Mouse (Mus musculus): Measurements from ENCODE around the gene Srp9. TPM values are rescaled to one million over a fixed set of nuclear protein-coding genes. Genes with fewer than 3 reads are reported as not detected.

The Srp9 gene
- polyA plus RNA-seq, 1 experiment from 2014 or later = 75.4 TPM

DNA sequence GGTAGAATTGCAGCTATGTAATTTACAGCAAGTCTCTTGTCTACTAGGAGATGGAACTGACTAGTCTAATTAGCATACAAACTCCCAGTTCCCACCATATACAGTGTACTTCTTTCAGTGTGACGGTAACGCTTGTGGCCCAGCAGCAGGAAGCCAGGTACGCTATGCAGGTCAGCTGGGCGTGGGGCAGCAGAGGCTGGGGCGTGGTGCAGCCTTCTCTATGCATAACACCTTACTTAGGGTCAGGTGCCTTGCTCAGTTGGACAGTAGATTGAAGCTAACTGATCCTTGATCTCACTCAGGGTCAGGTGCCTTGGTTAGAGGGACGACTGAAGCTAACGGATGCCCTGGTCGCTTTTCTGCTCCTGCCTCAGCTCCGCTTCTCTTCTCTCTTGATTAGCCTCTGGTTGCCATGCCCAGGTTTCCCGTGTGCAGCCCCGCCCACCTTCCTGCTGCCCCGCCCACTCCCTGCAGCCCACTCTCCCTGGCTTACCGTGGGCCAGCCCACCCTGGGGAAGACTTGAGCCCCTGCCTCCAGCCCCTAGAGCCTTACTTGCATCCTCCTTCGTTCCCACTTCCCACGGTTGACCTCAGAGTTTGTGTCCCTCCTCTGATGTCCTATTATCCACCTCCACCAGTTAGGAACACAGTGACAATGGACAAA lies 29.9 kb upstream of the Srp9 start:
- 66% methylated on average over 15 of the region's 15 CpGs for WGBS (ENCODE audit: missing documents)
- no peak overlapping the region for H3K27ac ChIP-seq
- no peak overlapping the region for H3K4me3 ChIP-seq (ENCODE audit: inconsistent target)
- H3K36me3 ChIP-seq (ENCODE audit: inconsistent target) = no peaks in the 10 kb centered on the region
- no peaks in the 10 kb centered on the region for H3K79me2 ChIP-seq (ENCODE audit: inconsistent target)

DNA sequence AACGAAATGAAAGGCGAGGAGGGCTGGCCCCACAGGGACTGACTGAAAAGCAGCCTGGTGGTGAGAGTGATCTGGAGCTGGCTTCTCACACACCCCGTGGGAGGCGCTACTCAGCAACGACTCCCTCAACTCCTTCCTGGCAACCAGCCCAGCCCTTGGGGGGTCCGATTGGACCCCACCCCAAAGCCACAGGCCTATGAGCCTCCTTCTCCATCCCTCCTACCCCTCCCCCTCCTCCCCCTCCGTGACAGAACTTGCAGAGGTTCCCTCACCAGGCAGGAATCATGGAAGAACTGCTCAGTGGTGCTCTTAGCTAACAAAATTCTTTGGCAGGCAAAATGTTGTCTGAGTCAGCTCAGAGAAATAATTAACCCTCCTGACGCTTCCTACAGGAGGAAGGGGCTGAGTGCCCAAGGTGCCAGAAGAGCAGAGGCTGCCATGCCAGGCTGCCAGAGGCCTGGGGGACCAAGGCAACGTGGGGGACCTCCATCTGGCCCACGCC lies 29.2 kb upstream of the Srp9 start:
- 54% methylated on average over 9 of the region's 10 CpGs for WGBS (ENCODE audit: missing documents)
- no peak overlapping the region for H3K4me3 ChIP-seq (ENCODE audit: inconsistent target)
- no peak overlapping the region for H3K27ac ChIP-seq
- no peaks in the 10 kb centered on the region for H3K36me3 ChIP-seq (ENCODE audit: inconsistent target)
- H3K79me2 ChIP-seq (ENCODE audit: inconsistent target) = no peaks in the 10 kb centered on the region

DNA sequence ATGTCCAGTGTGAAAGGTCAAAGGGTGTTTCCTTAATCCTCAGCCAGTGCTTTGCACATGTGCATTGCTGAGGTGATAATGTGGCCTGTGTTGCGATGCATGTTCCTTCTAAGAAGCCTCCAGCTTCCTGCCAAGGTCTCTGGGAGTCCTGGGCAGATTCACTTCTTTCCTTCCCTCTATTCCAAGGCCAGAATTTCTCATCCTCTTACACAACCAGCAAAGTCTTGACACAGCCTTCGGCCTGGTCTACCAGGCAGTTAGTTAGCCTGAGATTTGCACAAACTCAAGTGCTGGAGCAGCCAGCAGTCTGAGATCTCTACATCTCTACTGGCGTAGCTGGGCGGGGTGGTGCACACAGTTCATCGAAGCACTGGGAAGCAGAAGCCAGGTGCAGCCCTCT lies 27.8 kb upstream of the Srp9 start:
- H3K4me3 ChIP-seq (ENCODE audit: inconsistent target) = no peak overlapping the region
- 76% methylated on average over 5 of the region's 5 CpGs for WGBS (ENCODE audit: missing documents)
- H3K27ac ChIP-seq = no peak overlapping the region
- H3K36me3 ChIP-seq (ENCODE audit: inconsistent target) = no peaks in the 10 kb centered on the region
- H3K79me2 ChIP-seq (ENCODE audit: inconsistent target) = no peaks in the 10 kb centered on the region

DNA sequence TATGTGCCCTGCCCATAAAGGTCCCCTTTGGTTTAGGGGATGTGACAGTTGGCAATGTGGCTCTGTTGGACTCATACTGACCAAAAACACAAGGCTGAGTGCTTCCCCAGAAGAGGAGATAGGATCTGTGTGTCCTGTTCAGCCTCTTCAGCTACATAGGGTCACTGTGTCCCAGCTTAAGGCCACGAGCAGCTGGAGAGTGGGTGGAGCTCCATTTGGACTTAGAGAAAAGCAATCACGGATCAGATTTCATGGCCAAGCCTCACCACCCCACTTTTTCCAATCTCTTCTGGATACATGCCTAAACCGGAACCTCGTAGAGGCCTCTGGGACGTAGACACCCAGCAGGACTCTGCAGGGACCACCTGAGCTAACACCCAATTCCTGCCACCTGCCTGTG lies 25.5 kb upstream of the Srp9 start:
- Histone ChIP-seq H3K36me3 (ENCODE audit: inconsistent target) (no peaks in the 10 kb centered on the region), H3K4me3 (ENCODE audit: inconsistent target) (no peak overlapping the region), H3K79me2 (ENCODE audit: inconsistent target) (no peaks in the 10 kb centered on the region), H3K27ac (no peak overlapping the region)
- 82% methylated on average over 5 of the region's 5 CpGs for WGBS (ENCODE audit: missing documents)

DNA sequence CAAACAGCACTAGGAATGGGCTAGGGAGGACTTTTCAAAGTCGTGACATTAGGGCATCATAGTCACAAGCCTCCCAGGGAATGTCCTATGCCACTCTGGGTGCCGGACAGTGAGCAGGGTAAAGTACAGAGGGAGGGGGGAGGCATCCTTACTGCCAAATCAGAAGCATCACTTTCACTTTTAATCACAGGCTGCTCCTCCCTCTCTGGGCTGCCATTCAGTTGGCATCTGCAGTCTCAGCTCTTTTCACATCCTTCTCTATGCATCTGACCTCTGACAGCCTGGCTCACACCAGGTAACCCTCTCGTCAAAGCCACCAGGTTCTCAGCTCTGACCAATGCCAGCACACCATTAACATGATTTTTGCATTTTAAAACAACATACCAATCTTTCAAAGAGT lies 24.1 kb upstream of the Srp9 start:
- no peaks in the 10 kb centered on the region for H3K79me2 ChIP-seq (ENCODE audit: inconsistent target)
- H3K36me3 ChIP-seq (ENCODE audit: inconsistent target) = no peaks in the 10 kb centered on the region
- 86% methylated on average over 3 of the region's 3 CpGs for WGBS (ENCODE audit: missing documents)
- H3K27ac ChIP-seq = no peak overlapping the region
- no peak overlapping the region for H3K4me3 ChIP-seq (ENCODE audit: inconsistent target)

DNA sequence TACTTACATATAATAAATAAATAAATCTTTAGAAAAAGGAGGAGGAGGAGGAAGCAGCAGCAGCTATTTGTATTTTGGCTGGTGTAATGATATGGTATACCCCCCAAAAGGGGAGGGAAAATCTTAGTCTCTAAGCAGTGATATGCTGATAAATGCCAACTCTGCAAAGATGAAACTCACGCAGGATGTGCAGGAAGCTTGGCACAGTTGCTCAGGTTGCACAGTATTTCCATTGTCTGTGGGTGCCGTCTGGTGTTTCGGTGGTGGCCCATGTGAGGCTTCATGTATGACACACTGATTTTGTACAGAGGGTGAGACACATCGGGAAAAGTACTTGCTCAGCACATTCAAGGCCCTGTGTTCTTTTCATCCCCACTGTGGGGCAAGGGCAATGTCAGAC lies 23.1 kb upstream of the Srp9 start:
- 84% methylated on average over 4 of the region's 4 CpGs for WGBS (ENCODE audit: missing documents)
- no peaks in the 10 kb centered on the region for H3K36me3 ChIP-seq (ENCODE audit: inconsistent target)

DNA sequence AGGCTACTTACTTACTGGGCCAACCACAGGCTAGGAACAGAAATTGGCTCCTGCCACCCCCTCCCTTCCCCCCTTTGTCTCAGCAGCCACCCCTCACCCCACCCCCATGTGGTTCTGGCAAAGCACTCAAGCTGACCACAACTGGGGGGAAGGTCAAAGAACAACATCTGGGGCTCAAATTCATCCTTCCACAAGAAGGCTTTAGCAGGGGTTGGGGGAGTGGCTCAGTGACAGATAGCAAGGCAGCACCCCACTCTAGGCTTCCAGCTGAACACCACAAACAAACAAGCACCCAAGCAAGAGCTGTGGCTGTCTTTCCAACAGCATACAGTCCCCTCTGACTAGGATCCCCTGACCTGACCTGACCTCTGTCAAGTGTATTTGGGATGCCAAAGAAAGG lies 21.8 kb upstream of the Srp9 start:
- Histone ChIP-seq H3K36me3 (ENCODE audit: inconsistent target) (no peaks in the 10 kb centered on the region), H3K4me3 (ENCODE audit: inconsistent target) (no peak overlapping the region), H3K27ac (no peak overlapping the region), H3K79me2 (ENCODE audit: inconsistent target) (no peaks in the 10 kb centered on the region)

More for the DNA sequence above, 23.1 kb upstream of the Srp9 start:
- Histone ChIP-seq H3K79me2 (ENCODE audit: inconsistent target) (no peaks in the 10 kb centered on the region), H3K4me3 (ENCODE audit: inconsistent target) (no peak overlapping the region), H3K27ac (no peak overlapping the region)

DNA sequence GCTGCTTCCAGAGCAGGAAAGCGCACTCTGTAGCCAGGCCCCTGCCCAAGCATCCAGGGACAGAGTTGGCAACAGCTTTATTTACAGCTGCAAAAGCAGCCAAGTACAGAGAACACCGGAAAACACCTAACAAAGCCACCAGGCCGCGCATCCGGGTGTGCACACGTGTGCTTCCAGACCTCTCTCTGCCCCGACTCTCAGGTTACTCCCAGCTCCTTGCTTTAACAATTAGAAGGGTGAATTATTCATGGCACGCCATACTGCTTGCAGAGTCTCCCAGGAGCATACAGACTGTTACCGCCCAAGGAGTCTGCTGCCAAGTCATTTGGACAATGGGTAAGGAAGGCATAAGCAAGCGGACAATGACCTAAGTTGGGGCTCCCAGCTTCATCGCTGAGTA lies 21.1 kb upstream of the Srp9 start:
- Histone ChIP-seq H3K79me2 (ENCODE audit: inconsistent target) (no peaks in the 10 kb centered on the region), H3K36me3 (ENCODE audit: inconsistent target) (no peaks in the 10 kb centered on the region), H3K4me3 (ENCODE audit: inconsistent target) (no peak overlapping the region), H3K27ac (no peak overlapping the region)
- WGBS (ENCODE audit: missing documents) = 97% methylated on average over 11 of the region's 11 CpGs

DNA sequence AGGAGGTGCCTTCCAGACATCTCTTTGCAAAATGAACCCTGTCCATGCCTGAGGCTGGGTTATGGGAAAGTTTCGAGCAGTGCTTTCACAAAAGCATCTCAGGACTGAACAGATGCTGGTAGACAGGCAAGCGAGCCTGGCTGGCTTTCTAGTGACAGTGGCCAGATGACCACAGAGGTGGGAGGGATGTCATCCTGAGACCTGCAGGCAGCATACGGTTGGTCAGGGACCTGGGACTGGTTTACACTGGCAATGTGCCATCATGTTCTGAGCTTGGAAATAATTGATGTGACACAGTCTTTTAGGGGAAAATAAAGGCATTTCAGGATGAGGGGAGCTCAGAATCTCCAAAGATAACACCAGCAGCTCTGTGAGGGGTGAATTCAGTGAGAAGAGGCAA lies 19.5 kb upstream of the Srp9 start:
- no peak overlapping the region for H3K4me3 ChIP-seq (ENCODE audit: inconsistent target)
- H3K79me2 ChIP-seq (ENCODE audit: inconsistent target) = no peaks in the 10 kb centered on the region
- no peaks in the 10 kb centered on the region for H3K36me3 ChIP-seq (ENCODE audit: inconsistent target)
- WGBS (ENCODE audit: missing documents) = 88% methylated on average over 3 of the region's 3 CpGs
- no peak overlapping the region for H3K27ac ChIP-seq

DNA sequence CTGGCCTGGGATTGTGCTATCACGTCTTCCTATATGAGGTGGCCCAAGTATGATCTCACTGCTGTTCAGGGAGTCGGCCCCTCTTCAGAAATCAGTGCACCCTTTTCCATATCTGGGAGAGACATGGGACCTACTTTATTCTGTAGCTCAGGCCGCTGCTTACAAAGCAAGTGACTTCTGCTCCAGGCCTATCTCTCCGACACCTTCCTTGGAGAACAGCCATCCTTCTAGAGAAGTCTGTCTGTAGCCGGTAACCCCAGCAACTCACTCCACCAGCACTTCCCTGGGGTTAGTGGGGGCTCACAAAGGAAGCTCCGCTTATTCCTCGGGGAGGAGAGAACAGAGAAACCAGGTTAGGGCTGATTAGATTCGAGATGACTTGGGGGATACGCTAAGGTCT lies 17.3 kb upstream of the Srp9 start:
- H3K27ac ChIP-seq = no peak overlapping the region
- no peak overlapping the region for H3K4me3 ChIP-seq (ENCODE audit: inconsistent target)
- H3K36me3 ChIP-seq (ENCODE audit: inconsistent target) = no peaks in the 10 kb centered on the region
- H3K79me2 ChIP-seq (ENCODE audit: inconsistent target) = no peaks in the 10 kb centered on the region
- WGBS (ENCODE audit: missing documents) = 95% methylated on average over 9 of the region's 9 CpGs

DNA sequence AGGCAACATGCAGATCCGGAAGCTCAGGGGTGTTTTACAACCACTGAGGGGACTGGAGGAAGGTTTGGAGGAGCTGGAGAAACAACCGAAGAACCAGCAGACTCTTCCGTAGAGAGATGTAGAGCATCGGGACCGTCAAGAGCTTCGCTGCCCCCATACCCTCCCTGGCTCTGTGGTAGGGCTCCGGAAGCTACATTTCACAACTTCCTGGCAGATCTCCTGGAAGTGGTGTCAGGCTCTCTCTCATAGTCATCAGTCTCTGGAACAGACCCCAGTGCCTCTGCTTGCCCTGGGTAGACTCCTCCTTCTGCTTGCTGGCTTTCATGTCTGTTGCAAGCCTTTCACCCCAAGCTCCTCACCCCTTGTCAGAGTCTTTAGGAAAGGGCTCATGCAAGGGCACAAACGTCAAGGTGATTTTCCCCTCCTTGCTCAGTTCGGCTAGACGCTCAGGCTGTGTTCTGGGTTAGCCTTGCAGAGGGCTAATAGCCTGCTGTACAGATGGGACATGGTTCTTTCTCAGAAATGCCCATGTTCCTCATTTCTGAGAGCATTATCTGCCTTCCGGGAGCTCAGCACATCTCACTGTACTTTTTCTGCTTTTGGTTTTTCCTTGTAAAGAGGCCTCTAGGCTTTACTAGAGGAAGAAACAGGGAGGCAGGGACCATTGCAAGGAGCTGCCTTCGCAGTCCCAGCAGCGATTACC lies 16.0 kb upstream of the Srp9 start:
- H3K27ac ChIP-seq = peak overlapping the region; percentile 45
- no peak overlapping the region for H3K4me3 ChIP-seq (ENCODE audit: inconsistent target)
- WGBS (ENCODE audit: missing documents) = 6% methylated on average over 13 of the region's 13 CpGs
- no peaks in the 10 kb centered on the region for H3K36me3 ChIP-seq (ENCODE audit: inconsistent target)
- H3K79me2 ChIP-seq (ENCODE audit: inconsistent target) = no peaks in the 10 kb centered on the region

DNA sequence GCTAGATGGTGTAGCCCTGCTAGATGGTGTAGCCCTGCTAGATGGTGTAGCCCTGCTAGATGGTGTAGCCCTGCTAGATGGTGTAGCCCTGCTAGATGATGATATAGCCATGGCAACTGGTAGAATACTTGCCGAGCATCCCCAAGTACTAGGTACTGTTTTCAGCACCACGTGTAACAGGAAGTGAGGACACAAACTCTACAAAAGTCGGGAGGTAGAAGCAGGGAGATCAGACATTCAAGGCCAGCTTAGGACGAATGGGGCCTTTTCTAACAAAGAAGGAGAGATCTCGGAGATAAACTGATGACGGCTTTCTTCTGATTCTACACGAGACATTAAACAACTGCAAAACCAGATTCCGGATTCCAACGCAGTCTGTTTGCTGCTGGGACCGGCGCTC lies 14.4 kb upstream of the Srp9 start:
- H3K27ac ChIP-seq = no peak overlapping the region
- WGBS (ENCODE audit: missing documents) = 96% methylated on average over 11 of the region's 11 CpGs
- H3K36me3 ChIP-seq (ENCODE audit: inconsistent target) = no peaks in the 10 kb centered on the region
- H3K4me3 ChIP-seq (ENCODE audit: inconsistent target) = no peak overlapping the region
- H3K79me2 ChIP-seq (ENCODE audit: inconsistent target) = no peaks in the 10 kb centered on the region

DNA sequence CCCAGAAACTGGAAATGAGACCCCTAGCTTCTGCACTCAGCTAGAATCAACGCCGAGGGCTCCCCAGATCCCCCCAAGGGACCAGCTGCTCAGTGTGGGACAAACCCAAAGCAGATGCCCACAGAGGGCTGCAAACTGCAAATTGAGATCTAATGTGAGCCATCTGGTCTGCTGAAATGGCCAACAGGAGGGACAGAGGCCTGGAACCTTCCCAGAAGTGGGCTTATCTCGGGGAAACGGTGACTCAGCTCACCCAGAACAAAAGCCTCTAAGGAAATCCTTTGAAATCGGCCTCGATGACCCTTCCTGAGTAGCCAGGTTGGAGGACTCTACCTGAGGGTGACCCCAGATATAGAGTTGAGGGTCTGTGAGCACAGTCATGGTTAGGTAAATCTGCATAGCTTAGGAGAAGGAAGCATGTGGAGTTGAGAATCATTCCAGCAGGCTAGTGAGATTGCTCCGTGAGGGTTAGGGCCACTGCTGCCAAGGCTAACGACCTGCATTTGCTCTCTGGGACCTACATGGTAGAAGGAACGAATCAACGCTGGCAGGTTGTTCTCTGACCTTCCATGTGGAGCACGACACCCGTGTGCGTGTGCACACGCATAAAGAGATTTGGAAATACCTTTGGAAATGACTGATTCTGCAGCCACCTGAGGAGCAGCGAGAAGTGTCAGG lies 13.7 kb upstream of the Srp9 start:
- no peak overlapping the region for H3K27ac ChIP-seq
- H3K4me3 ChIP-seq (ENCODE audit: inconsistent target) = no peak overlapping the region
- WGBS (ENCODE audit: missing documents) = 91% methylated on average over 15 of the region's 15 CpGs
- H3K36me3 ChIP-seq (ENCODE audit: inconsistent target) = no peaks in the 10 kb centered on the region
- H3K79me2 ChIP-seq (ENCODE audit: inconsistent target) = no peaks in the 10 kb centered on the region

DNA sequence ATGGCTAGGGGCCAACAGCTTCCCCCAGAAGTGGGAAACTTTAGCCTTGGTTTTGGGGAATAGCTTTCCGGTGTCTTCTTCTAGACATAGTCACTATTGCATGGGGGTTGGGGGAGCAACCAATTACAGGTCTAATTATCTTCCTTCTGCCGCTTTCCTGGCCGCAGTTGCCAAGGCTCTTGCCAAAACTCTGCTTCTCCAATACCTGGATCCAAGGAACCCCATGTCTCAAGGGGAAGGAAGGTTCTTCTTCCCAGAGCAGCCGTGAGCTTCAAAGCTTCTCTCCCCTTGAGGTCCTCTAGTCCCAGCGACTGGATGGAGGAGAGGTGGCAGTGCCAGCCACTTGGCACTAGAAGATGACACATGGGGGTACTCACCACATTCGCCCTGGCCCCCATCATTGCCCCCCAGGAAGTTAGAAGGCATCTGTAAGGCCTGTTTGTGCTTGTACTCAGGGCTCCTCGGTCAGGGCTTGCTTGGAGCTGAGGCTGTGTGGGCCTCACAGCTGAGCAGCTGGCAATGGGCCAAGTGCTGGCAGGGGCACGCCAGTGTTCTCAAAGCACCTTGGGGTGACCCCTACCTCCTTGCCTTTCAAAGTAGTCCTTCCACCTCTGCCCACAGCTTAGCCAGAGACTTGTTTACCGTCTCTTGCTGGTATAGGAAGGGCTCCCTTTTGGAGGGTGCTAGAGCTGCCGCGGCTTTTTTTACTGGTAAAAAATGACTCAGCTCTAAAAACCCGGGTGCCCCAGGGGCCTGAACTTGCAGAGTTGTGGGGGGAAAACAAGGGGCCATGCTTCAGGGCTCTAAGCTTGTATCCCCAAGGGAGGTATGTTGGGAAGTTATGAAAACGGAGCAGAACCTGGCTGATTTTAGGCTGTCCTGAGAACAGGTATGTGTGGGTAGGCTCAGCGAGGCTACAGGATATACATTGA lies 12.9 kb upstream of the Srp9 start:
- 55% methylated on average over 14 of the region's 14 CpGs for WGBS (ENCODE audit: missing documents)
- Histone ChIP-seq H3K36me3 (ENCODE audit: inconsistent target) (no peaks in the 10 kb centered on the region), H3K27ac (no peak overlapping the region), H3K79me2 (ENCODE audit: inconsistent target) (no peaks in the 10 kb centered on the region), H3K4me3 (ENCODE audit: inconsistent target) (no peak overlapping the region)
